Mouse (Mus musculus) limb, embryonic 14.5 days (tissue): ENCODE results near the gene Actr1a. TPM values are rescaled to one million over a fixed set of nuclear protein-coding genes. Genes with fewer than 3 reads are reported as not detected.

Experiments
- ATAC-seq: fragments of 200-750 bp; cut with Nextera tagmentation; 2 replicates; pipeline ENCODE4 v1.8.0; 2017; ENCODE audit warnings: low read depth, moderate number of reproducible peaks, moderate TSS enrichment; ENCODE audit not compliant: low FRiP score
- DNase-seq: peaks from one replicate; pipeline ENCODE4 v3.0.0-alpha.2; 2015; ENCODE audit warnings: low spot score
- H3K27ac ChIP-seq: fragments of 300-500 bp; sonication (generic); replicated peaks from 2 replicates; pipeline ENCODE4 v1.5.1; 2014; ENCODE audit warnings: low read depth, mild to moderate bottlenecking, low read length, moderate library complexity, mixed read lengths
- H3K27me3 ChIP-seq: fragments of 300-500 bp; sonication (generic); 2 replicates; pipeline ENCODE4 v1.6.1; 2014; ENCODE audit warnings: low read length, mixed read lengths; ENCODE audit not compliant: control insufficient read depth, insufficient read depth
- H3K36me3 ChIP-seq: fragments of 300-500 bp; sonication (generic); 2 replicates; pipeline ENCODE4 v1.6.1; 2014; ENCODE audit warnings: mild to moderate bottlenecking, low read length, moderate library complexity, mixed read lengths; ENCODE audit not compliant: control insufficient read depth, insufficient read depth
- H3K4me1 ChIP-seq: fragments of 300-500 bp; sonication (generic); 2 replicates; pipeline ENCODE4 v1.6.1; 2014; ENCODE audit warnings: antibody characterized with exemption, low read length, mixed read lengths; ENCODE audit not compliant: control insufficient read depth, insufficient read depth
- H3K4me2 ChIP-seq: fragments of 300-500 bp; sonication (generic); replicated peaks from 2 replicates; pipeline ENCODE4 v1.6.1; 2014; ENCODE audit warnings: low read depth, mild to moderate bottlenecking, low read length, moderate library complexity; ENCODE audit not compliant: severe bottlenecking
- H3K4me3 ChIP-seq: fragments of 300-500 bp; sonication (generic); replicated peaks from 2 replicates; pipeline ENCODE4 v1.5.1; 2014; ENCODE audit warnings: low read length
- H3K9ac ChIP-seq: fragments of 300-500 bp; sonication (generic); 2 replicates; pipeline ENCODE4 v1.6.1; 2014; ENCODE audit warnings: mild to moderate bottlenecking, low read depth, low read length, moderate library complexity; ENCODE audit not compliant: severe bottlenecking
- H3K9me3 ChIP-seq: fragments of 300-500 bp; sonication (generic); 2 replicates; pipeline ENCODE4 v1.6.1; 2016; ENCODE audit warnings: low read length; ENCODE audit not compliant: control insufficient read depth
- POLR2A ChIP-seq: fragments of 200-500 bp; IDR thresholded peaks from 2 replicates; pipeline ENCODE4 v1.8.0; 2012; ENCODE audit warnings: inconsistent platforms, mild to moderate bottlenecking, moderate library complexity, borderline replicate concordance; ENCODE audit not compliant: insufficient read depth, insufficient read length; ENCODE audit errors: extremely low read depth
- WGBS: fragments of 180-500 bp; shearing (Covaris S2); extraction: QIAGEN DNeasy Blood & Tissue Kit; methylation state at CpG from one replicate; pipeline ENCODE4 v1.1.7; 2014; 5-methylcytosine and 5-hydroxymethylcytosine counted together
- polyA plus RNA-seq, 2 experiments: library from polyadenylated mRNA; depleted of rRNA in 1 of 2; stranded (reverse) in 1 of 2; unstranded in 1 of 2; fragments of >200 nt; fragmentation: Nextera tagmentation in 1 of 2; extraction: Ambion mirVana in 1 of 2; gene quantifications; 2 replicates each; pipeline versions ENCODE4 v1.2.1 to v1.2.3; 2012 to 2014

Actr1a gene
- polyA plus RNA-seq, 2 experiments: 96.2 to 152 TPM

DNA sequence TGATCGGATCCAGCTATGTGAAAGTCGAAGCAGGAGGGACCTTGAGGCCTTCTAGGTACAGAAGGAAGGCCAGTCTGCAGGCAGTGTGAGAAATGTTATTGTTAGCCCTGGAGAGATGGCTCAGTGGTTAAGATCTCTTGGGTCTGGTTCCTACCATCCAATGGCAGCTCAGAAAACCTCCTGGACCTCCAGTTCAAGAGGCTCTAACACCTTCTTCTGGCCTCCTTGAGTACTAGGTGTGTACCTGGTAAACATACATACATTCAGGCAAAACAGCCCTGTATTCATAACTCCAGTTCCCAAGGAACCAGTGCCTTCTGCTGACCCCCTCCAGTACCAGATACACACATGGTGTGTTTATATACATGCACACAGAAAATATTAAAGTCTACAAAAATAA, 18.4 kb upstream of the Actr1a start:
- H3K36me3 ChIP-seq: peaks cover 23% of the 10 kb centered on the region
- no peaks in the 10 kb centered on the region for H3K27me3 ChIP-seq
- TF ChIP-seq POLR2A: no peak
- 93% methylated on average over 2 of the region's 2 CpGs for WGBS
- ATAC-seq (no peak), DNase-seq (no peak)
- H3K9me3 ChIP-seq: no peaks in the 10 kb centered on the region
- H3K4me3 ChIP-seq: no peak overlapping the region
- no peak overlapping the region for H3K9ac ChIP-seq
- no peak overlapping the region for H3K27ac ChIP-seq
- H3K4me1 ChIP-seq: no peaks in the 10 kb centered on the region
- H3K4me2 ChIP-seq: no peak overlapping the region

DNA sequence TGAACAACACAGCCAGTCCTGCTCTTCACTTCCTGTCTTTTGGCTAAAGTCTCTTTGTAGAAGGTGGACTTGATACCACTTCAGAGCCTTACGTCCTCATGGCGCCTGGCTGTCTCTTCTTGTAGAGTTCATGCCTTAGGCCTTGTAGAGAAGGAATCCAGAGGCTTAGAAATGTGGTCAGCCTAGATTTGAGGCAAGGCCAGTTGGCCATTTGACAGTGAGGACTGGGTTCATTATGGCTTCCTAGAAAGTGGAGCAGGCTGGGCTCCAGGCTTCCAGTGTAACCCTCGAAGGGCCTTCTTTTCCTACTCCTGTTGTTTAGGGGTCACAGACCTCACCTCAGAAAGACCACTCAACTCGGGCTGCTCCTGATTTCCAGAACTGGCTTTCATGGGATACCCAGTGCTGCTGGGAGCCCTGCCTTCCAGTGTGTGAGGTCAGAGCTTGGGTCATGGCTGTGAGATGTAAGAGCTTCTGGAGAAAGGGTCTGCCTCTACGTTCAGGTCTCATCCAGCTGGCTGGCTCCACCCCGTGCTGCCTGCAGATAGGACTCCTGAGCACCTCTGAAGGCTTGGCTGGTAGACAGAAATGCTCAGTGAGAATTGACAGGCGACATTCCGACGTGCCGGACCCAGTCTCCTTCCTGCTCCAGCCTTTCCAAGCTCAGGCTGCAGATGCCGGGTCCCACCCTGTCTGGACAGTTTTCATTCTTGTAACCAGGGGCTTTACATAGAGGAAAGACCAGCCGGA, 16.7 kb upstream of the Actr1a start:
- H3K4me2 ChIP-seq: no peak overlapping the region
- no peaks in the 10 kb centered on the region for H3K27me3 ChIP-seq
- no peak overlapping the region for H3K27ac ChIP-seq
- no peak overlapping the region for H3K9ac ChIP-seq
- TF ChIP-seq POLR2A: no peak
- H3K4me1 ChIP-seq: no peaks in the 10 kb centered on the region
- peaks cover 36% of the 10 kb centered on the region for H3K36me3 ChIP-seq
- WGBS: 81% methylated on average over 12 of the region's 12 CpGs
- ATAC-seq (no peak), DNase-seq (no peak)
- no peak overlapping the region for H3K4me3 ChIP-seq
- H3K9me3 ChIP-seq: no peaks in the 10 kb centered on the region

DNA sequence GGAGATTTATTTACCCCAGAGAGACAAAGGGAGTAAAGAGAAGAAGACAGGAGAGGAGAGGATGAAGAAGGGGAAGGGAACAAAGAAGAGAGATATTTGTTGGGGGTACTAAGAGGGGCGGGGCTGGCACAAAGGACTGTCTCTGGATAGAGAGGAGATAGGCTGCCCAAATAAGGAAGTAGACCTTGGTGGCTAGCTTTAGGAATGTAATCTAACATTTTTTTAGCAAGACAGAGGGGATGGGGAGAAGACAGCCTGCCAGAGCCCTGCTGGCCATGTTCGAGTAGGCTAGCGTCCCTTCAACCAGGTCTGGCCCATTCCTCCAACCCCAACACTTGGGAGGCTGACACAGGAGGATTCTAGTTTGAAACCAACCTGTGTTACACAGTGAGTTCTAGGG, 14.0 kb upstream of the Actr1a start:
- Histone ChIP-seq H3K4me1 (no peaks in the 10 kb centered on the region), H3K4me3 (no peak overlapping the region), H3K27ac (no peak overlapping the region), H3K36me3 (peaks cover 54% of the 10 kb centered on the region), H3K27me3 (no peaks in the 10 kb centered on the region), H3K9me3 (no peaks in the 10 kb centered on the region), H3K4me2 (no peak overlapping the region), H3K9ac (no peak overlapping the region)
- DNase-seq (no peak), ATAC-seq (no peak)
- WGBS: 89% methylated on average over 3 of the region's 3 CpGs
- TF ChIP-seq POLR2A: no peak

DNA sequence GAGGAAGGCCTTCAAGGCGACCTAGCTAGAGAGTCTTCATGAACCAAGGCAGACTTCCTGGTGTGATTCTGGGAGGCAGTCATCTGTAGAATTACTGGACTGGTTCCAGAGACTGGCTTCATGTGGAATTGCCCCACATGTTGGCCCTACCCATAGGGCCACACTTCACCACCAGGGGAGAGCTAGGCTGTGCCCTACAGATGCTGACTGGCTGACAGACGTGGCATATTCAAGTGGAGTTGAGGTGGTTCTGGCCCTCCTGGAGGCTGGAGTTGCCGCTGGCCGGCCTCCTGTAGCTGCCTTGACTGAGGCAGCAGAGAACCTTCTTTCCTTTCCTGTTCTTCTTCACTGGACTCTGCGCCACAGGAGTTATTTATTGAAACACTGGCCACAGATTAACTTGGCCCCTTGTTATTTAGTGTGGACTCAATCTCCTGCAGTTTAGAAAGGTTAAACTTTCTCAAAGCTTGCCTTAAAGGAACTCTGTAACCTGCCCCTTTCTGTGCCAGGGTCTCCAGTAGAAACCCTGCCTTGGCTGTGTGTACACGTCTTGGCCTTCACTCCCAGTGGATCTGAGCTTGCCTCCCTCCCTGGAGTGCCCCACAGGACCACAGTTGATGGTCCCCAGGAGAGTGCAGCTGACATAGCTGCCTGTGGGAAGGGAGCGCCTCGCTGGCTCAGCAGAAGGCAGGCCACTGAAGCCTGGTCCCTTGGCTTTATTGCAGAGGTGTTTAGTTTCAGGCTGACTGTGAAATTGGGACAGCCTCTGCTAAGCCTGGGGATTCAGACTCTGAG, 11.2 kb upstream of the Actr1a start:
- DNase-seq (no peak), ATAC-seq (no peak)
- Histone ChIP-seq H3K4me1 (no peaks in the 10 kb centered on the region), H3K36me3 (peaks cover 79% of the 10 kb centered on the region), H3K27me3 (no peaks in the 10 kb centered on the region), H3K27ac (no peak overlapping the region), H3K9ac (no peak overlapping the region), H3K4me2 (no peak overlapping the region), H3K9me3 (no peaks in the 10 kb centered on the region), H3K4me3 (no peak overlapping the region)
- TF ChIP-seq POLR2A: no peak
- 70% methylated on average over 8 of the region's 8 CpGs for WGBS

DNA sequence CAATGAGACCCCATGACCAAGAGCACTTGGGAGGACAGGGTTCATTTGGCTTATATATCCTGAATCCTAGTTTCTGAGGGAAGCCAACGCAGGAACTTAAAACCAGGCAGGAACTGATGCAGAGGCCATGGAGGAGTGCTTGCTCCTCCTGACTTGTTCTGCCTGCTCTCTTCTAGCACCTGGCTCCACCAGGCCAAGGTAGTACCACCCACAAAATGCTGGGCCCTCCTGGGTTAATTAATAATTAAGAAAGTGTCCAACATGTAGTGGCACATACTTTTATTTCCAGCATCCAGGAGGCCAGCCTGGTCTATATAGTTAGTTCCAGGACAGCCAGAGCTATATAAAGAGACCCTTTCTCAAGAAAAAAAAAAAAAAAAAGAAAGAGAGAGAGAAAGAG, 8.5 kb upstream of the Actr1a start:
- H3K9me3 ChIP-seq: no peaks in the 10 kb centered on the region
- no peak overlapping the region for H3K4me3 ChIP-seq
- ATAC-seq (no peak), DNase-seq (no peak)
- TF ChIP-seq POLR2A: no peak
- peaks cover 11% of the 10 kb centered on the region for H3K4me1 ChIP-seq
- H3K36me3 ChIP-seq: peaks cover 68% of the 10 kb centered on the region
- no peak overlapping the region for H3K4me2 ChIP-seq
- no peaks in the 10 kb centered on the region for H3K27me3 ChIP-seq
- no peak overlapping the region for H3K27ac ChIP-seq
- H3K9ac ChIP-seq: no peak overlapping the region
- WGBS: 97% methylated on average over 1 of the region's 1 CpGs
